Mouse (Mus musculus): ENCODE data around the gene Smpdl3a. TPM values are rescaled to one million over a fixed set of nuclear protein-coding genes. Genes with fewer than 3 reads are reported as not detected.

Gene Smpdl3a
- polyA plus RNA-seq (2012; ENCODE audit: low replicate concordance): 11.4 and 11.8 TPM in 2 replicates

DNA sequence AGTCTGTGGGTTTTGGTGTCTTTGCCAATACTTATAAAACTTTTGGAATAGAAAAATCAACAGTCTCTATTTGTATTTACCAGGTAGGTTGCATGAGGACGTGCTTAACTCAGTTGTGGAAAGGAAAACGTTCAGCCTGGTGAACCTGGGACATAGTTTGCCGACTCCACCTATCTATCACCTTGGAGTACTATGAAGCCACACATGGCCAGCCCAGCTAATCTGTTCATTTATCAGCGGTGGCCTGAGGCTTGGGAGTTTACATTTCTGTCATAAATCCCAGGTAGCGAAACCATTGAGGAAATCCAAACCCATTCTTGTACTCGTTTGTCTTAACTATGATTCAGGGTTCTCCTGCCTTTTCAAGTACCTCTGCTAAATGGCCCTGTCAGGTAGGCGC, at the start of gene Smpdl3a:
TSS of gene Smpdl3a (plus strand) at position 318 of the 400 bp plus-strand sequence.

DNA sequence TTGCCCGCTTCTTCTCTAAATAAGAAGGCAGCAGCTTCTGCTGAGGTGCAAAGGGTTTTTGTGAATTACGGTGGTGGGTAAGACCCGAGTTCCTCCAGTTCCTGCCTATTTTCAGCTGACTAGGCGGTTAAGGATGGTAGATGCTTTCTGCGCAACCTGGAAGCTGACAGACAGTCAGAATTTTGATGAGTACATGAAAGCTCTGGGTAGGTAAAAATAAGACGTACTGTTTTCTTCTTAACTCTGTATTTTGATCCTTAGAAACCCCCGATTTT, 9.3 kb upstream of the Smpdl3a start, which contains the start of gene Fabp7:
TSS of gene Fabp7 (plus strand) at position 6 of the 275 bp plus-strand sequence.

Other genes with a start within 250 kb of the Smpdl3a start
- gene Pkib, start 162.4 kb upstream of the Smpdl3a start, polyA plus RNA-seq (2012; ENCODE audit: low replicate concordance): 2.0 and 3.1 TPM in 2 replicates
- not detected in 2 replicates for gene Fabp7, start 9.5 kb upstream of the Smpdl3a start, polyA plus RNA-seq (2012; ENCODE audit: low replicate concordance)